Mouse (Mus musculus) ES-Bruce4 (cell line): ENCODE data around the gene Plpp2. TPM values are rescaled to one million over a fixed set of nuclear protein-coding genes. Genes with fewer than 3 reads are reported as not detected.

Source experiments
- H3K27ac ChIP-seq: 2 replicates; pipeline ENCODE4 v1.5.1; 2012; ENCODE audit warnings: low read length, inconsistent platforms; ENCODE audit not compliant: insufficient read depth
- H3K27me3 ChIP-seq: 2 replicates; pipeline ENCODE4 v1.6.1; 2012; ENCODE audit warnings: mild to moderate bottlenecking, low read length, inconsistent platforms; ENCODE audit not compliant: control insufficient read depth, poor library complexity, insufficient read depth, severe bottlenecking
- H3K36me3 ChIP-seq: 2 replicates; pipeline ENCODE4 v1.6.1; 2012; ENCODE audit warnings: inconsistent platforms, mild to moderate bottlenecking, low read length, moderate library complexity; ENCODE audit not compliant: control insufficient read depth, poor library complexity, insufficient read depth, severe bottlenecking
- H3K4me1 ChIP-seq: one replicate; pipeline ENCODE4 v1.8.1; 2011; ENCODE audit warnings: low read length; ENCODE audit not compliant: control insufficient read depth, insufficient read depth
- H3K4me3 ChIP-seq: 2 replicates; pipeline ENCODE4 v1.5.1; 2011; ENCODE audit warnings: low read depth, mild to moderate bottlenecking, low read length
- H3K9ac ChIP-seq: 2 replicates; pipeline ENCODE4 v1.6.1; 2012; ENCODE audit warnings: low read depth, mild to moderate bottlenecking, inconsistent platforms; ENCODE audit not compliant: poor library complexity, severe bottlenecking
- H3K9me3 ChIP-seq: replicated peaks from 2 replicates; pipeline ENCODE4 v1.6.1; 2012; ENCODE audit warnings: mild to moderate bottlenecking, low read length, inconsistent platforms; ENCODE audit not compliant: control insufficient read depth, poor library complexity, insufficient read depth, severe bottlenecking
- CTCF ChIP-seq: IDR thresholded peaks from one replicate; pipeline ENCODE4 v1.8.1; 2011; ENCODE audit warnings: low read depth, low read length
- EP300 ChIP-seq: IDR thresholded peaks from 2 replicates; pipeline ENCODE4 v1.6.1; 2011; ENCODE audit warnings: low read depth, low read length; ENCODE audit not compliant: insufficient read depth
- POLR2A ChIP-seq: IDR thresholded peaks from one replicate; pipeline ENCODE4 v1.8.1; 2011; ENCODE audit warnings: low read length; ENCODE audit not compliant: insufficient read depth
- polyA plus RNA-seq: library from polyadenylated mRNA; stranded (reverse); fragments of >200 nt; gene quantifications from 2 replicates; pipeline ENCODE4 v1.2.4, GENCODE M21; 2011; ENCODE audit warnings: low read depth; ENCODE audit not compliant: missing spikeins, insufficient read depth, insufficient read length

The Plpp2 gene
- polyA plus RNA-seq, 1 experiment: 16.7 TPM

GRCm38 (mm10) chr10:79578276-79578675 is 44.7 kb upstream of the Plpp2 start:
- Histone ChIP-seq H3K9me3 (no peaks in the 10 kb centered on the region), H3K27me3 (no peaks in the 10 kb centered on the region), H3K4me3 (no peak overlapping the region), H3K36me3 (no peaks in the 10 kb centered on the region), H3K4me1 (no peaks in the 10 kb centered on the region), H3K27ac (no peak overlapping the region), H3K9ac (no peak overlapping the region)
- TF ChIP-seq EP300 (no peak), CTCF (no peak), POLR2A (no peak)

DNA sequence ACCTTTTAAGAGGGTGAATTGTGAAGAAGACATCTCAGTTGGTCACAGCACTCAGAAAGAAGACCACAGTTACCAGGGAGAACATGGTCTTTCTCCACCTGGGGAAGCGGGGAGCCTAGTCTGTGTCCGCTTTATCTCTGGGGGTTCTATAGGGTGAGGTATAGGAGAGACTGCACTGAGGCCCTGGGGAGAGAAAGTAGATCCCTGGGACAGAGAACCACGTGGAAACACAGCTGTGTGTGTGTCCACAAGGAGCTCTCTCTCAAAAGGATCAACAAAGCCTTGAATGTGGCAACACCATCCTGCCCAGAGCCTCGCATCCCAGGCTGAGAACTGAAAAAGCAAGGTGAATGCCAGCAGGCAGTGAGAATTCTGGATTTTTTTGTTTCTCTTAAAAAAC is 43.8 kb upstream of the Plpp2 start:
- H3K9ac ChIP-seq: no peak overlapping the region
- no peaks in the 10 kb centered on the region for H3K36me3 ChIP-seq

DNA sequence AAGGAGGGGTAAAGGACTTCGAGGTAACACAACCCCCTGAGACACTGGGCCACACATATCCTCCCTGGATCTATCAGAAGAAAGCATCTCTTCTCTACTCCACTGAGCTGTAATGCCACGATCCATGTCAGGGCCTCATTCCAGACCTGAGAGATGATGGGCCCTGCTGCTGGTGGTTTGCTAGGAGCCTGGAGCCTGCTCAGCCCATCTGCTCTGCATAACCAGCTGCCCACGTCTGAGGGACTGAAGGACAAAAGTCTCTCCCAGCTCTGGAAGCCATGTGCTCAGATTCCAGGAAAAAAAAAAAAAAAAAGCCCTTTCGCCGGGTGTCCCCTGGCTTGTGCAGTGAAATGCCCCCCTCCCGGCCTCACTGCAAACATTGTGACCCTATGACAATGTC is 42.2 kb upstream of the Plpp2 start:
- Histone ChIP-seq H3K4me1 (no peaks in the 10 kb centered on the region), H3K9ac (no peak overlapping the region), H3K27ac (no peak overlapping the region), H3K27me3 (no peaks in the 10 kb centered on the region), H3K36me3 (no peaks in the 10 kb centered on the region), H3K9me3 (no peaks in the 10 kb centered on the region), H3K4me3 (no peak overlapping the region)
- no peak for TF ChIP-seq CTCF
- no peak for TF ChIP-seq POLR2A
- TF ChIP-seq EP300: no peak

More for the DNA sequence above, 43.8 kb upstream of the Plpp2 start:
- no peaks in the 10 kb centered on the region for H3K9me3 ChIP-seq
- no peaks in the 10 kb centered on the region for H3K4me1 ChIP-seq
- TF ChIP-seq POLR2A (no peak), CTCF (no peak), EP300 (no peak)
- H3K27ac ChIP-seq: no peak overlapping the region
- H3K27me3 ChIP-seq: no peaks in the 10 kb centered on the region
- H3K4me3 ChIP-seq: no peak overlapping the region

- Histone ChIP-seq H3K9me3 (no peaks in the 10 kb centered on the region), H3K27ac (no peak overlapping the region), H3K27me3 (no peaks in the 10 kb centered on the region), H3K36me3 (no peaks in the 10 kb centered on the region), H3K9ac (no peak overlapping the region), H3K4me3 (no peak overlapping the region), H3K4me1 (no peaks in the 10 kb centered on the region)
- TF ChIP-seq POLR2A: no peak
- no peak for TF ChIP-seq CTCF
- TF ChIP-seq EP300: no peak
These were observed 41.2 kb upstream of the Plpp2 start for GRCm38 (mm10) chr10:79574796-79575195.

GRCm38 (mm10) chr10:79574350-79574749 is 40.8 kb upstream of the Plpp2 start:
- Histone ChIP-seq H3K36me3 (no peaks in the 10 kb centered on the region), H3K4me3 (no peak overlapping the region), H3K9me3 (no peaks in the 10 kb centered on the region), H3K27ac (no peak overlapping the region), H3K4me1 (no peaks in the 10 kb centered on the region), H3K27me3 (no peaks in the 10 kb centered on the region), H3K9ac (no peak overlapping the region)
- TF ChIP-seq POLR2A (no peak), EP300 (no peak), CTCF (no peak)

DNA sequence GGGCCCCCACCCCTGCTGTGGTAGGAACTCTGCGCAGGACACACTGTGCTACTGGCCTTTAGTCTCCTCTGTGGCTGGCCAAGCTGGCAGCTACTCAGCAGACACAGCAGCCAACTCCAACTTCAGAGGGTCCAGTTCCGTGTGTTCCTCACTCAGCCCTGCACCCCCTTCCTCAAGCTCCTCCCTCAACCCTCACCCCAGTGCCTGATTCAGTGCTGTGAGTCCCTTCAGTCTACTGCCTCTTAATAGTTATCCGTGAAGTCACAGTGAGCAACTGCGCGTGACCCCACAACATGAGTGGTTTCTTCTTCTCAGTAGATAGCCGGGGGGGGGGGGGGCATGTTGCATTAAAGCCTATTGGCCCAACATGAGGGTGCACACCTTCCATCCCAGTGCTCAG is 40.0 kb upstream of the Plpp2 start:
- H3K27me3 ChIP-seq: no peaks in the 10 kb centered on the region
- no peak overlapping the region for H3K27ac ChIP-seq
- H3K9ac ChIP-seq: no peak overlapping the region
- no peaks in the 10 kb centered on the region for H3K9me3 ChIP-seq
- H3K4me1 ChIP-seq: no peaks in the 10 kb centered on the region
- TF ChIP-seq CTCF (no peak), EP300 (no peak), POLR2A (no peak)
- H3K4me3 ChIP-seq: no peak overlapping the region
- no peaks in the 10 kb centered on the region for H3K36me3 ChIP-seq
